Mouse (Mus musculus) brain, embryonic 14.5 days (tissue): ENCODE measurements around the gene Echdc2.

ENCODE experiments used
- CTCF ChIP-seq: fragments of 200-500 bp; IDR thresholded peaks from 2 replicates; pipeline ENCODE4 v1.5.1; 2012; ENCODE audit warnings: inconsistent platforms, mild to moderate bottlenecking, moderate library complexity, borderline replicate concordance; ENCODE audit not compliant: insufficient read depth, insufficient read length; ENCODE audit errors: extremely low read depth
- POLR2A ChIP-seq: fragments of 200-500 bp; IDR thresholded peaks from 2 replicates; pipeline ENCODE4 v1.6.1; 2012; ENCODE audit warnings: mild to moderate bottlenecking, inconsistent platforms, borderline replicate concordance; ENCODE audit not compliant: poor library complexity, insufficient read depth, insufficient read length, severe bottlenecking; ENCODE audit errors: extremely low read depth

- TF ChIP-seq POLR2A (no peak), CTCF (no peak)
These were observed 1.9 kb upstream of the Echdc2 start for GRCm38 (mm10) chr4:108163291-108163690.
